Mouse (Mus musculus) C2C12 (cell line): ENCODE results near the gene Itpkb. TPM values are rescaled to one million over a fixed set of nuclear protein-coding genes. Genes with fewer than 3 reads are reported as not detected.

ENCODE experiments used
- H3K27me3 ChIP-seq: one replicate; pipeline ENCODE4 v1.6.1; 2011; ENCODE audit not compliant: control insufficient read depth, insufficient read depth, insufficient read length
- H3K36me3 ChIP-seq: one replicate; pipeline ENCODE4 v1.6.1; 2011; ENCODE audit not compliant: control insufficient read depth, insufficient read depth
- H3K4me3 ChIP-seq: one replicate; pipeline ENCODE4 v1.5.1; 2011; ENCODE audit warnings: mild to moderate bottlenecking, control low read depth; ENCODE audit not compliant: poor library complexity, insufficient read depth, severe bottlenecking
- H3K79me2 ChIP-seq: one replicate; pipeline ENCODE4 v1.6.1; 2011; ENCODE audit not compliant: control insufficient read depth, insufficient read depth
- H3K79me3 ChIP-seq: one replicate; pipeline ENCODE4 v1.6.1; 2011; ENCODE audit warnings: low read depth, control low read depth
- H3ac ChIP-seq: one replicate; pipeline ENCODE3; 2011; ENCODE audit warnings: low read depth; ENCODE audit not compliant: control insufficient read depth, insufficient read length
- CEBPB ChIP-seq: IDR thresholded peaks from one replicate; pipeline ENCODE4 v1.6.1; 2011; ENCODE audit warnings: low read depth, mild to moderate bottlenecking, control low read depth, moderate library complexity
- CTCF ChIP-seq: IDR thresholded peaks from one replicate; pipeline ENCODE4 v1.5.1; 2011; ENCODE audit not compliant: control insufficient read depth, insufficient read depth, insufficient read length
- FOSL1 ChIP-seq: IDR thresholded peaks from one replicate; pipeline ENCODE4 v1.8.0; 2011; ENCODE audit warnings: mild to moderate bottlenecking, low read length; ENCODE audit not compliant: poor library complexity, insufficient read depth, severe bottlenecking
- MAX ChIP-seq: IDR thresholded peaks from one replicate; pipeline ENCODE4 v1.6.1; 2011; ENCODE audit warnings: mild to moderate bottlenecking, control low read depth
- MYOD1 ChIP-seq: IDR thresholded peaks from one replicate; pipeline ENCODE4 v1.6.1; 2011; ENCODE audit warnings: low read depth; ENCODE audit not compliant: control insufficient read depth, insufficient read length
- MYOG ChIP-seq: IDR thresholded peaks from one replicate; pipeline ENCODE4 v1.6.1; 2011; ENCODE audit not compliant: control insufficient read depth, insufficient read length; ENCODE audit errors: extremely low read depth
- USF1 ChIP-seq: IDR thresholded peaks from one replicate; pipeline ENCODE4 v1.6.1; 2011; ENCODE audit warnings: low read depth, mild to moderate bottlenecking, control low read depth, moderate library complexity
- polyA plus RNA-seq: library from polyadenylated mRNA; unstranded; fragments of >200 nt; fragmentation: generic; extraction: Trizol; gene quantifications from one replicate; pipeline ENCODE4 v1.2.1, GENCODE M21; 2012; ENCODE audit warnings: missing spikeins

The Itpkb gene
- polyA plus RNA-seq, 1 experiment, result 1.1 TPM

DNA sequence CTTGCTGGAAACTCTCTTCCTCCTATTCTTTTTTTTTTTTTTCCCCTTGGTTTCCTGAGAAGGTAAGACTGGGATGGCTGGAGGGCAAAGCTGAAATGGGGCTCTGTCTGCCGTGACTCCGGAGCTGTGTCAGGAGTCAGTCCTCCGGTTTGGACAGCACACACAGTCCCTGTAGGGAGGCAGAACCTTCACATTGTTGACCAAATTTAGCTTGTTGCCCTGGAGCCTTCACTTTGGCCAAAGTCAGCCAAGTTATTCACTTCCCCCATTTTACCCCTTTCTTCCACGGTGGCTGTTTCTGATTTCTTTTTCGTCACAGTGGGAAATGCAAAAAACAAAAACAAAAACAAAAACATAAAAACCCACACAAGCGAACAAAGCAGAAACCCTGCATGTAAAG is 18.0 kb upstream of the Itpkb start:
- Histone ChIP-seq H3K79me3 (no peaks in the 10 kb centered on the region), H3ac (peak overlapping the region; percentile 8), H3K79me2 (no peaks in the 10 kb centered on the region), H3K36me3 (no peaks in the 10 kb centered on the region), H3K27me3 (no peaks in the 10 kb centered on the region), H3K4me3 (no peak overlapping the region)
- TF ChIP-seq USF1 (no peak), CEBPB (no peak), MYOG (no peak), CTCF (no peak), MYOD1 (no peak), FOSL1 (no peak), MAX (no peak)

DNA sequence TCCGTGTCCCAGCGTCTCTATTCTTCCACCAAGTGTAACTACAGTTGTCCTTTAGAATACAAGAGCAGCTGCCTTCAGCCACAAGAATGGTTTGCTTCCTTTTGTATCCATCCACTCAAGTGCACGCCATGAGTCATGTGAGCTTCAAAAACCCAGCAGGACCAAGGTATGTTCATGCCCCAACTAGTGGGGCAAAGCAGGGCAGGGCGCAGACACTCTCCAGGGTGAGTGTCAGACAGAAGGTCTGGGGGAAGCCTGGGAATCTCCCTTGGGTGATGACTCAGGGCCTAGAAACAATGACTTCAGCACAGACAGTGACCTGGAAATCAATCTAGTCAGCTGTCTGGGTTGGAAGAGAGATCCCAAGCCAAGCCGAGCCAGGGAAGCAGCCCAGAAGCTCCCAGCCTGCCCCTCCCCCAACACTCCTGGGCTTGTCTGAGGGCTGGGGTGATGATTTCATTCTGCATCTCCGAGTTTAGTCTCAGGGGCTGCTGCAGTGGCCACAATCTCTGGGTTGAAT is 17.4 kb upstream of the Itpkb start:
- H3ac ChIP-seq, result no peak overlapping the region
- H3K79me3 ChIP-seq, result no peaks in the 10 kb centered on the region
- H3K79me2 ChIP-seq, result no peaks in the 10 kb centered on the region
- H3K36me3 ChIP-seq, result no peaks in the 10 kb centered on the region
- peak; percentile 50 for TF ChIP-seq USF1
- peak; percentile 47 for TF ChIP-seq FOSL1
- TF ChIP-seq MYOG, result no peak
- no peak for TF ChIP-seq CTCF
- TF ChIP-seq MYOD1, result peak; percentile 30
- no peak overlapping the region for H3K4me3 ChIP-seq
- H3K27me3 ChIP-seq, result no peaks in the 10 kb centered on the region

GRCm38 (mm10) chr1:180313517-180314440 is 16.5 kb upstream of the Itpkb start:
- Histone ChIP-seq H3ac (no peak overlapping the region), H3K27me3 (no peaks in the 10 kb centered on the region), H3K36me3 (no peaks in the 10 kb centered on the region), H3K79me3 (no peaks in the 10 kb centered on the region), H3K4me3 (no peak overlapping the region), H3K79me2 (no peaks in the 10 kb centered on the region)
- TF ChIP-seq USF1, result no peak
- TF ChIP-seq MAX, result no peak
- no peak for TF ChIP-seq CEBPB
- no peak for TF ChIP-seq FOSL1
- no peak for TF ChIP-seq MYOG
- TF ChIP-seq CTCF, result no peak
- TF ChIP-seq MYOD1, result no peak

DNA sequence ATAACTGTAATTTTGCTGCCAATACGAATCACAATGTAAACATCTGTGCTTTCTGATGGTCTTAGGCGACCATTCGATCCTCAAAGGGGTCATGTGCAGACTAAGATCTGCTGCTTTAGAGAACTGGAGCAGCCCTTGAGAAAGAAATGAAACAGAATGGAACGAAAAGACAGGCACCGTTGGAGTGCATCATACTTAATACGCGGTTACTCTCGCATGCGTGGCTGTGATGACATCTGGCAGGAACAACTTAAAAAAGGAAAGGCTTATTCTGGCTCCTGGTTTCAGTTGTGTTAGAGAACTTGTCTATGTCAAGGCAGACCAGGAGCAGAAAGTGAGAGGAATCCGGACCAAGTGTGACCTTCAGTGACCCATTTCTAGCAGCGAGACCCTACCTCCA is 15.6 kb upstream of the Itpkb start:
- Histone ChIP-seq H3K4me3 (no peak overlapping the region), H3K36me3 (no peaks in the 10 kb centered on the region), H3ac (no peak overlapping the region), H3K79me3 (no peaks in the 10 kb centered on the region), H3K79me2 (no peaks in the 10 kb centered on the region), H3K27me3 (no peaks in the 10 kb centered on the region)
- no peak for TF ChIP-seq USF1
- no peak for TF ChIP-seq MYOD1
- TF ChIP-seq MAX, result no peak
- TF ChIP-seq FOSL1, result no peak
- no peak for TF ChIP-seq MYOG
- TF ChIP-seq CTCF, result no peak
- no peak for TF ChIP-seq CEBPB

- Histone ChIP-seq H3K79me3 (no peaks in the 10 kb centered on the region), H3K27me3 (no peaks in the 10 kb centered on the region), H3ac (no peak overlapping the region), H3K36me3 (no peaks in the 10 kb centered on the region), H3K79me2 (no peaks in the 10 kb centered on the region), H3K4me3 (no peak overlapping the region)
- TF ChIP-seq CTCF (no peak), FOSL1 (no peak)
Observed at GRCm38 (mm10) chr1:180315127-180315526, 15.2 kb upstream of the Itpkb start.
